Mouse (Mus musculus): ENCODE results near the gene Prkaa1.

Gene Prkaa1

DNA sequence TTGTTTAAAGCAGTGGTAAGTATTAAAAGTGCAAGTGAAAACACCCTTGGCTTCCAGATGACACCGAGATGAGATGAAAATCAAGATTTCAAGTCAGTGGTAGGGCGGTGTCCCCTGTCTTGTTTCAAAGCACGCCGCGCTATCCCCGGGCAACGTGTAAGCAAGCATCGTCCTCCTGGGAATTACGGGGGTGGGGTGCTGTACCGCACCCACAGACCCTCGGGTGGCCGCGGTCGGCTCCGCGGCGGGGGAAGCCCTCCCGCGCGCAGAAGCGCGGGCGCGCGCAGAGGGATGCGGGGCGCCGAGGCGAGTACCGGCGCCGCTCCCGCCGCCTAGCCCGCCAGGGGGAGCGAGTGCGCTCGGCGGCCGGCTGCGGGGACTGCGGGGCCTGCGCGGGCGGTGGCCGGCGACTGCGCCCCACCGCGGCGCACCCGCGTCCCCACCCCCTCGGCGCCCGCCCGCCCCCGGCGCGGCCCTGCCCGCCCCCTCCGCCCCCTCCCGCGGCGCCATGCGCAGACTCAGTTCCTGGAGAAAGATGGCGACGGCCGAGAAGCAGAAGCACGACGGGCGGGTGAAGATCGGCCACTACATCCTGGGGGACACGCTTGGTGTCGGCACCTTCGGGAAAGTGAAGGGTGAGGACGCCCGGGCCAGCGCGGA, at the start of gene Prkaa1:
Gene Prkaa1 (plus strand): TSS at position 501 of the 660 bp plus-strand sequence.
- peak; percentile 87 to 90 for DNase-seq

GRCm38 (mm10) chr15:5095534-5096301, 47.9 kb upstream of the Prkaa1 start:
- DNase-seq: no peak

GRCm38 (mm10) chr15:5097376-5097775, 46.3 kb upstream of the Prkaa1 start:
- no peak for DNase-seq

DNA sequence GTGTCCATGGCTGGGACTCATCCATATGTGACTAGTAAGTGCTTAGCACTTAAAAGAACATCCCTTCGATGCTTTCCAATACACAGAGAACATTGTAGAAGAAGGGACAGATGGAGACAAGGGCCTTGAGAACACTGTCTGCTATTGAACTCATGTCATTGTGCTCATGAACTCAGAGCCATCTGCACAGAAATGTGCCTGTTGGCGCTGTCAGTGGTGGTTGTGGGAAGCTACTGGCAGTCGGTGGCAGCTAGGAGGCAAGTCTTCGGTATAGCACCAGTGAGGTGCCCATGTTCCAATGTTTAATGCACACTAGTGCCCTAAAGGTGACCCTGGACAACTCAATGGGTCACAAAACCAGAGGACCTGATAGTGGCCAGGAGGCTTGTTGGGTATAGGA, 41.3 kb upstream of the Prkaa1 start:
- no peak for DNase-seq

- DNase-seq: no peak
Observed at GRCm38 (mm10) chr15:5105891-5106290, 37.8 kb upstream of the Prkaa1 start.

- DNase-seq: peak in 1 of 2 experiments; percentile 61
Observed at GRCm38 (mm10) chr15:5106293-5106692, 37.4 kb upstream of the Prkaa1 start.

DNA sequence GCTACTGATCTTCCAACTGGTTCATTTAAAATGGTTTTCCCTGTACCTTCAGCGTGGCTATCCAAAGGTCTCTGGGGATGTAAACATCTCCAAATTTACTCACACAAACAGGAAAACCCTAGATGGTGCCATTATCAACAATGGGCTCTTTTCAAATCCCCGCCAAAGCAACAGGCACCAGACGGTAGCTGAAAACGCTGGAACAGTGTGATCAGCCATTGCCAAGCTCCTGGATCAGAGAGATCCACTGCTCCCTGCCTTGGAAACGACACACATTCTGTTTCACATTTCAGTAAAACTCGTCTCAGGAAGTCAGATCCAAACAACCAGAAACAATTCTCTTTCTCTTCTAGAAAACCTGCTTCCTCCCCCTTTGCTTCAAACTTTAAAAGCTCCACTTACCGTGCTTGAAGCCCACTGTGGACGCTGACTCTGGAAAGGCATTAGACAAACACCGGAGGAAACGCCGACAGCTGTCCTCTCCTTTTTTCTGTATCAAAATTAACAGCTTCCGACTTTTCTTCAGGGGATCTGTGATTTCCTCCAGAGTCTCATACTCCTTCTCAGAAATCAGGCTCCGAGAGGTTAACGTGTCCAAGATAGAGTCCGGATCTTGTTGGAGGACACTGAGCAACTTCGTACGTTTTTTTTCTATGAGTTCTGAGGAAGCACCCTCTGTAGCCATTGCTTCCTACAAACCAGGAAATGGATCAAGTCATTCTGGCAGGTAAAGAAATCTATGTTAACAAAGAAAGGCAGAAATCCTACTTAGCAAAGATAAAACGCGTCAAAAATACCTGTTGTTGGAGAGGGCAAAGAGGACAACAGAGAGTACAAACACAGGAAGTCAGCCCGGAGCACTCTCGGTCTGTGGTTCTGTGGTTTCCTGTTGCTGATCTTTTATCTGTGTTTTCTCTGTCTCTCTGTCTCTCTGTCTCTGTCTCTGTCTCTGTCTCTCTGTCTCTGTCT, 35.7 kb upstream of the Prkaa1 start, which contains the start of gene Card6:
Gene Card6 (minus strand): TSS at position 854 of the 969 bp plus-strand sequence.
- DNase-seq: peak in 1 of 2 experiments; percentile 10

- DNase-seq: no peak
Observed at GRCm38 (mm10) chr15:5108655-5109040, 35.0 kb upstream of the Prkaa1 start.

- no peak for DNase-seq
Observed at GRCm38 (mm10) chr15:5112651-5113050, 31.0 kb upstream of the Prkaa1 start.

- no peak for DNase-seq
Observed at GRCm38 (mm10) chr15:5115173-5115572, 28.5 kb upstream of the Prkaa1 start.

GRCm38 (mm10) chr15:5116270-5117030, 27.2 kb upstream of the Prkaa1 start, which contains the start of gene Rpl37:
Gene Rpl37, plus strand, starts transcription at chr15:5116645.
- DNase-seq: peak; percentile 99

- DNase-seq: peak; percentile 12 to 13
Observed at GRCm38 (mm10) chr15:5117031-5117601, 26.5 kb upstream of the Prkaa1 start.

- no peak for DNase-seq
Observed at GRCm38 (mm10) chr15:5118626-5119025, 25.0 kb upstream of the Prkaa1 start.

DNA sequence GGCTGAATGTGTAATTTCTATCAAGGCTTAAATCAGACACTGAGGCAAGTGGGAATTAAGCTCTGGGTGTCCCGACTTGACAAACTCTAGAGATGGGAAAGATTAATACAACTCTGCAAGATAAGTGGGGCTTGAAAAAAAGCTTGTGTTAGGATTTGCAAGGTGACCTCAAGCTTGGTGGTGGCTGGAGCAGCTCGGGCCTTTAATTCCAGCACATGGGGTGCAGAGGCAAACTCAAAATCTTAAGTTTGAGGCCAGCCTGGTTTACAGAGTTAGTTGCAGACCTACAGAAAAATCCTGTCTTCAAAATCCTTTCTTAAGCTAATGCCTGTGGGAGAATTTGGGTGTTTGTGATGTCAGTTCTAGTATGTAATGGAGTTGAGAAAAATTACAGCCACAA, 24.5 kb upstream of the Prkaa1 start:
- DNase-seq: no peak

DNA sequence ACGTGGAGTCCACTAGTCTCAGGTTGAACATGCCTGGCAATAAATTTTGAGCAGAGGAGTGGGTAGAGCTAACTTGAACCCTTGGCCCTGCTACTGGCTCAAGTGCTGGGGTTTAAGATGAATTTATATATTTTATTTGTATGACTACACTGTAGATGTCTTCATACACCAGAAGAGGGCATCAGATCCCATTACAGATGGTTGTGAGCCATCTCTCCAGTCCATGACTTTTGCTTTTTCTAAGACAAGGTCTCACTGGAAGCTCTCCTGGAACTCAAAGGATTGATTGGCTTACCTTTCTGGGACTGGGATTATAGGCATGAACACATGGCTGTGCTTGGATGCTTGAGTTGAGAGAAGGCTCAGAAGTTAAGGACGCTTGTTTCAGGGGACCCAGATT, 24.0 kb upstream of the Prkaa1 start:
- no peak for DNase-seq

- no peak for DNase-seq
Observed at GRCm38 (mm10) chr15:5121535-5122313, 21.9 kb upstream of the Prkaa1 start.

DNA sequence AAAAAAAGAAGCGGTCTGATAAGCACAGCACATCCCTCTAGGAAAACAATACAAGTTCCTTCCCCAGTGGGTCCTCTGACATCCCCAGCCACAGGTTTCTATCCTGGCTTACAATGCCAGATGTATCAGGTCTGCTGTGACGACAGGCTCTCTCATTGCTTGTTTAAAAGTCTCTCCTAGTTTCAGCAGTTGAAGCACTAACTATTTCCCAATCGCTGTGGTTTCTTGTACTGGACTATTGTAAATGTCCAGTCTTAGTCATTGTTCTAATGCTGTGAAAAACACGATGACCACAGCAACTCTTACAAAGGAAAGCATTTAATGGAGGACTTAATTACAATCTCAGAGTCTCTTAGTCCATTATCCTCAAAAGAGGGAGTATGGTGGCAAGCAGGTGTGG, 17.2 kb upstream of the Prkaa1 start:
- DNase-seq: no peak

GRCm38 (mm10) chr15:5127487-5127886, 16.2 kb upstream of the Prkaa1 start:
- no peak for DNase-seq

DNA sequence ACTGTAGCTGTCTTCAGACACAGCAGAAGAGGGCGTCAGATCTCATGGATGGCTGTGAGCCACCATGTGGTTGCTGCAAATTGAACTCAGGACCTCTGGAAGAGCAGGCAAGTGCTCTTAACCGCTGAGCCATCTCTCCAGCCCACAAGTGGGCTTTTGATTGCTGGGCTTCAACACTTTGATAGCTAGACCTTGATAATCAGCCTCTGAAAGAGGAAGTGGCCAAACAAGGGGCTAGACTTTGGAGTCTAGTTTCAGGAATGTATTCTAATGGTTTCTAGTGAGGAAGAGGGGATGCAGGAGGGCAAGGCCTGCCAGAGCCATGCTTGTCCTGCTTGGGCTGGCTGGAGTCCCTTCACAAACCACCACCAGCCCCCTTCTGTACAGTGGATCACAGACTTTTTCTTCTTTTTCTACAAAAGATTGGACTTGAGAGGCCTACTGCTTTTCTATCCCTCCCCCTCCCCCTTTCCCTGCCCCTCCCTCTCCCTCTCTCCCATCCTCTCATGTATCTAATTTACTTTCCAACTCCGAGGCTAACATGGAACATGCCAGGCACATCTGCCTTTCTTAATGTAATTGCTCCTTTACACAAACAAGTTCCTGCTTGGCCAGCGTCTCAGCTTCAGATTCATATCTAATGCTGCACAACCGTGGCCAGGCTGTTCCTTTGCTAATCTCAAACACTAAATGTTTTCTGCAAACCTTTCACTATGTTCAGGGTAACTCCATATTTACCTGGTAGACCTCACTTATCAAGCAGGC, 15.3 kb upstream of the Prkaa1 start:
- no peak for DNase-seq
